Mouse (Mus musculus): ENCODE results near the gene Medag. TPM values are rescaled to one million over a fixed set of nuclear protein-coding genes. Genes with fewer than 3 reads are reported as not detected.

Gene Medag
- total RNA-seq, 2 experiments from 2014 or later: 2.8 to 3.2 TPM

DNA sequence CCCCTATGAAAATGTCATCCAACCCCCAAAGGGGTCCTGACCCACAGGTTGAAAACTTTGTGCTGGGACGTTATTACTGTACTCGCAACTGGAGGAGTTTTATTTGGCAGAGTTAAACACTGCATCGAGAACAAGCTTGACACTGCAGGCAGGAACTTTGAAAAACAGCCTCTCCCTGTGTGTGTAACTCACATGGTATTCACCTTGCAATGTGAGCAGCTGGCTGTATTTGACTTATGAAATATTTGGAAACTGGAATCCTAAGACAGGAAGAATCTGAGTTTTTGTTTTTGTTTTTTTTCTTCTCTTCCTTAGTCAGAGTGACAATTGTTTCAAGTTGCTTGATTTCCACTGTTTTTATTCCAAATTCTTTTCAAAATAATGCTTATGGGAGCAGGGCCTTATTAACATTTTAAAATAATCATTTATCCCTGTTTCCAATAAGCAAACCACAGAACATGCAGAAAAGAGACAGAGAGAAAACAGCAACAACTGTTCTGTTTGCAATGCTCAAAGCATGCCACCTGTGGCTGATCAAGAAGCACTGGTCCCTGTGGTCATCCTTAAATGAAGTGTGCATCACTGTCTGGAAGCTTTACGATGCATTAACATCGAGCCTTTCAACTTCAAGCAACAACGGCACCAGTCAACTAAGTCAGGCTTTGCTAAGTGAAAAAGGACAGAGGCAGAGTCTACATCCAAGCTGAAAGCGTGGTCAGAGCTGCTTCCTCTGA lies 26.2 kb upstream of the Medag start:
- no peak for DNase-seq

DNA sequence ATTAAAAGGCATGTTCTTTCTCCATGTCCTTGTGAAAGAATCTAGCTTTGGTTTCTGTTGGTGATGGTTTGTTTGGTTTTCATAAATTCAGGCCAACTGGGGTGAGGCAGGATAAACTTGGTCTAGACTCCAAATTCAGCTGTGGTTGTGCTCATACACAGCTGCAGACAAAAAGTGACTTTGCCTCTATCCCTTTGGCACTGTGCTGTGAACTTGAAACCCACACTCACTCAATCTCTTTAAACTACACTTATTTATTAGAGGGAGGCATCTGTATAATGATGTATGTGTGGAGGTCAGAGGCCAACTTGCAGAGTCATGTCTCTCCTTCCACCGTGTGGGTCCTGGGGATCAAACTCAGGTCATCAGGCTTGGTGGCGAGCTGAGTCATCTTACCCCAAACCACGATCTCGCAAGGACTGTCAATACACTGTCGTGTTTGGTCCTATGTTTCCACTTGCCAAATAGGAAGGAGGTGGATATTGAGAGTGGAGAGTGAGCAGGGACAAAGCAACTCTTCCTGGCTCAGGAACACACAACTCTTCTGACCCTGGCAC lies 25.2 kb upstream of the Medag start:
- no peak for DNase-seq

DNA sequence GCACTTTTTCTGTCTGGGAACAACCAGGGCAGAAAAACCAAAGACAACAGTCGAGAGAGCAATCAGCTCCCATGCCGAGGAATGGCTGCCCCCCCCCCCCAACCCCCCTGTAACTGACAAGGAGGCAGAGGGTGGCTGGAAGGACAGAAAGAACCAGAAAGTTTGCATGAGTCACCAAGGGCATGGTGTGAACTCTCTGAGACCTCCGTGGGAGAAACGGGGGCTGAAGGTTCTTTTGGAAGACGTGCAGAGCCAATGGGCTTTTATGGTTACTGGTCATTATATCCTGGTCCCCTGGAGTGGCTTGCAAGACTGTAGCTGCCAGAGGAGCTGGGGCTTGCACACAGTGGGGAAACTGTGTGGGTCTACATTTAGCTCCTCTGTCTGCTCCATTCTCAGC lies 22.6 kb upstream of the Medag start:
- no peak for DNase-seq

DNA sequence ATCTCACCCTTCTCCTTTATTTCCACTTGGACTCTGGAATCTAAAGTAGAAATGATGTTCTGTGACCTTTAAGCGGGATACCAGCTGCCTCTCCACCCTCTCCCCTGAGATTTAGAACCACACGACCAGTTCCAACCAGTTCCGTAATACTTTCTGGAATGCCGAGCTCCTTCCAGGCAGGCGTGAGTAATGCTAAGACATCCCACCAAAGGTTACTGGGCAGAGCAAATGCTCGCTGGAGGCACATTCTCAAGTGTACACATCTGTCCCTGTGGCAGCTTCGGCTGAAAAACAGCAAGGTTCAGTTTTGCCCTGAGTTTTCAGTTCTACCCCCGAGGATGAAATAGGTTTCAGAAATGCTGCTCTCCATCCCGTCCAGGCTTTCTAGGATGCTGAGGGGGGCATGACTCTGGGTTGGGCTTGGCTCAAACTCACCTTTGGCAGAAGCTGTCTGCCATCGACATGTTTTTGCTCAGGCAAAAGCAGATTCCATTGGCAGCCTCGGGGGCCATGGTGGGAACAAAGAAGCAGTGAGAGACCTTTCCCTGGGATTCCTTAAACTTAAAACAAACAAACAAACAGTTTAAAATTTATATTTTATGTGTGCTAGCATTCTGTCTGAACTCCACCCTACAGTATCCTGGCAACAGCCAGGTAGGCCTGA lies 21.9 kb upstream of the Medag start:
- DNase-seq: no peak

DNA sequence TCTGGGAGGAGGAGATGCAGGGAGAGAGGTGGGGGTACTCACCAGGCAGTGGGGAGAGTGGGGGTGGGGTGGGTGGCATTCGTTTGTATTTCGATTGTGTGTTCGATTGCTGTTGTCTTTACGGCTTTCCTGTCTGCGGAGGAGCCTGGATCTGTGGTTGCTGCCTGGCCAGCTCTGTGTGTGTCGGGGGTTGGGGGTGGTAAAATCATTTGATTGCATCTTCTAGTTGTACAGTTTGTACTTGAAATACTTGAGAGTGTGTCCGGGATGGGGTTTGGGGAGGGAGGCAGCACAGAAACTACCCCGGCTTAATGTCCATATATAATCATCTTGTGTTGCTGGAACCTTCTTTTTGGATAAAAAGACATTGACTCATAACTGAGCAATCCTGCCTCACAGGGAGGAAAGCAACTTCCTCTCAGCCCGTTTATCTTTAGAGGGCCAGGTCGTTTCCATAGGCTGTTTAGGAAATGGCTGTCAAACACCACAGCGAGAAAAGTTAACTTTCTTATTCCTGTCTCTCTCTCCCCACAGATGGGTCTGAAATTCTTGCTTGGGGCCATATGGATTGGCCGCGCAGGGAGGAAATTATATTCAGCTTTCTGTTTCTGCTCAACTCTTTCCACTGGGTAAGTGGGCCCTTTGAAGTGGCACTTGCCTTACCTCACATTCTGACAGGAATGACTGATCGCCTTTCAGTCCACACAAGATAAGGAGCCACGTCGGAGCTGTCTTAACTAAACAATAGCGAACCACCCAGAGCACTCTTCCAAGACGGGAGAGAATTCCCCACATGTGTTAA lies 19.8 kb upstream of the Medag start:
- no peak for DNase-seq

DNA sequence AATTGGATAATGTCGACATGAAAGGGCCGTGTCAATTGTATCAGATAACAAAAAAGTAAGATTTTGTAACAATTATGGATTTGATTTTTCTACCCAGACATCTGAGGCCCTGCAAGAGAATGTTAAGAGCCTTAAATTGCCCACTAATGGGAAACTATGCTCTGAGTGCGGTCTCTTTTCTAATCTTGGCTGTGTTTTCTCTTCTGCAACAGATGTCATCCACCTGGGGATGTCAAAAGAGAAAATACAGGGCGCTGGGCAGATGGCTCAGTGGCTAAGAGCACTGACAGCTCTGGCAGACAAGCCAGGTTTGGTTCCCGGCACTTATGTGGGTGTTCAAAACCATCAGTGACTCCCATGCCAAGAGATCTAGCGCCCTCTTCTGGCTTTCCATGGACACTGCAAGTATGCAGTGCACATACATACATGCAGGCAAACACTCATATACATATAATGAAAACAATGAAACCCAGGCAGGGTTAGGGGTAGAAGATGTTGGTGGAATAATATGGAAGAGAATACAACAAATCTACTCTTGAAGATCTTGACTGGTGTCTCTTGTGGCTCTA lies 19.0 kb upstream of the Medag start:
- DNase-seq: no peak

DNA sequence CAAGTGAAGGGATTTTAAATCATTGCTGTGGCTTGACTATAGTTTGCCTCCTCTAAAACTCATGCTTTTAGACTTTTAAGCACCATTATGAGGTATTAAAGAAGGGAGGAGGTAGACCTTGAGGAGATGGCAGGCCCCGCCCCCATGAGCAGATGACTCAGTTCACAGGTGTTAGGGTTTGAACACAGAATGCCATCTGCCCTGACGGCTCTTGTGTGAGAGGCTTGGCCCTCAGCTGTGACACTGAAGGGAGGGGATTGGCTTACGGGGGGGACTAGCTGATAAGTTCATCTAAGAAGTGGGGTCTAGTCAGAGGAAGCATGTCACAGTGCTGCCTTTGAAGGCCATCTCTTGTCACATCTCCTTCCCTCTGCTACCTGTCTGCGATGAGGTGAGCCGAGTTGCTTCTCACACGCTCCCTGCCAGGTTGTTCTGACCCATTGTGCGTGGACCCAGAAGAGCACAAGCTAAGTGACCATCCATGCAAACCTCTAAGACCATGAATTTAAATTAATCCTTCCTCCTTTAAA lies 10.0 kb upstream of the Medag start:
- no peak for DNase-seq

DNA sequence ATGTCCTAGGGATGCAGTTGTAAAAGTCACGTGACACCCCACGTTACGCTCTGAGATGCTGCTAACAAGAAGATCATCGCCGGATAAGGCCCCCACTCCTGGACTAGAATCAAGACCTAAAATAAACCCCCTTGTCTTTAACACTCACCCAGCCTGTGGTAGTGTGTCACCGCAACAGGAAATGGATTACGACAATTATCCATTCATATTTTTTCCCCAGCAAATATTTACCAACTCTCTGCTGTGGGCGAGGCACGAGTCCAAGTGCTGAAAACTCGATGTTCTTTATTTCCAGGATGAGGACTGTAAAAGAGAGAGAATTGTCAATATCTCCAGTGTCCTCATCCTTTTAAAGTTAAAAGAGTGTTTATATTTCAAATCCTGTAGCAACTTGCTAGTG lies 9.5 kb upstream of the Medag start:
- DNase-seq: no peak

DNA sequence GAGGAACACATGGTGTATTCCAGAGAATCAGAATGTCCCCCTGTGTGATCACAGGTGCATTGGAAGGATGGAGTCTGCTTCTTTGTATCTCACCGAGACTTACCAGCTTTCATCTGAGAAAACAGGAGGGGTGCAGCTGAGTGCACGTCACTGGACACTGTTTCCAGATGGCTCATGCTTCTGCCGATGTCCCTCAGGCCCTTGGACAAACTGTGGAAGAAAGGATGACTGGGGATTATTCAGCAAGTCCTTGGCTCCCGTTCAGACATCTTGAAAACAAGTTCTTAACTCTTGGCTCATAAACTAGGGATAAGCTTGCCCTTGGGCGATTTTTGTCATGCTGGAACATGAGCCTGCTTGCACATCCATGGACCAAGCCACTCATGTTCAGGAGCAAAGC lies 8.2 kb upstream of the Medag start:
- no peak for DNase-seq

DNA sequence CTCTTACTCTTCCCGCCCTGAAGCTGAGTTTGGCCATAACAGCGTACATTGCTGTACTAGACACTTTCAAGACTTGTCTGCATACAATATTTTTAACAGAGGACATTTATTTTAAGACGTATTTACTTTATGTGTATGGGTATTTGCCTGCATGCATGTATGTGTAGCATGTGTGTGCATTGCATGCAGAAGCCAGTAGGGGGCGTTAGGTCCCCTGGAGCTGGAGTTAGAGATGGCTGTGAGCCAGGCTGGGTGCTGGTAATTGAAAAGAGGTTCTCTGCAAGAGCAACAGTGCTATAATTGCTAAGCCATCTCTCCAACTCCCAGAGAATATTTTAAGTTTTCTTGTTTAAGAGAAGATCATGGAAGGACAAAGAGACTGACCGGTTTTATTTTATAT lies 6.8 kb upstream of the Medag start:
- no peak for DNase-seq

DNA sequence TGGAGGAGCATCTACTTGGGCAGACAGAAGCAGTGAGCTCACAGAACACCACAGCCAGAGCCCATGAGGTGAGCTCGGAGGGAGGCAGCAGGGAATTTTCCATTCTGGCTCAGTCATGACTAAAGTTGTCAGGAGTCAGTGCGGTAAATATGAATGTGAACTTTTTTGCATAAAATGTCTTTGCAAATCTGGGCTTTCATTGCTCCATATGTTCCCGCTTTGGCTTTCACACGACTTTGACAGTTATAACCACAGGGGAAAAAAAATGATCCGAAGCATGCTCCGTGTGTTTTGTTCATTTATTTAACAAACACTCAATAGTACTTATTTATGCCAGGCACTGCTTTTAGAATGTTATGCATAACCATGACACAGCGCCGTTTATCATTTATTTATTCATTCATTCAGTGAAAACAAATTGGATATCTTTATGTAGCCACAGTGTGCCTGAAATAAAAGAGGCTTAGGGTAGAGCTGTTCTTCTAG lies 4.7 kb upstream of the Medag start:
- DNase-seq: peak; percentile 28 to 32

DNA sequence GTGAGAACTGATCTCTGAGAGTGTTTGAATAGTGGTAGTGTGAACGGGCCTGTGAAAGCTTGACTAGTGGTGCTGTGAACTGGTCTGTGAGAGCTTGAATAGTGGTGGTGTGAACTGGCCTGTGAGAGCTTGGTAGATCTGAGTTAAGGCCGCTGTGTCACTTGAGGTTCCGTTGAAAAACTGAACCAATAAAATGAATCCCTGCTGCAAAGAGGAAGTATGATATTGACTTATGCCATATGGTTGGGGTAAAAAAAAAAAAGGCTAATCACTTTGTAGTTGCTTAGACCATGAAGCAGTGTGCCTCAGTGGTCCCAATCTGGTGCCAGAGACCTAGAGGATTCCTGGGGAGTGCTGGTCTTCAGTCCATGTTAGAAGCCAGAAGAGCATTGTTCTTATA lies 2.0 kb upstream of the Medag start:
- DNase-seq: no peak

DNA sequence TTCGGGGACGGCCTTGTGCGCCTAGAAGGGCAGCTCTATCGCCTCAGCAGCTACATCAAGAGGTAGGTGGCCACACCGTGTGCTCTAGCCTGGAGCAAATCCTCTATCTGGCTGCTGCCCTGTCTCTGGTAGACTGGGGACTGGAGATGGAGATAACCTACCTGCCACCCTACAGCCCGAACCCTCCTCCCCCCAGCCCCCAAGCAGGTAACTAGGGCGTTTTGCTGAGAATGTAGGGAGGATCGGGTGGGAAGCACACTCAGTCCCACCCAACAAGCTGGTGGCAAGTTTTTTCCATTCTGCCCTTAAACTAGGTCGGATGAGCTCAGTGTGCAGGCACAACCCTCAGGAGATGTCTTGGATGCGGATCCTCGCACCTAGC lies 636 bp downstream of the Medag start:
- DNase-seq: no peak

DNA sequence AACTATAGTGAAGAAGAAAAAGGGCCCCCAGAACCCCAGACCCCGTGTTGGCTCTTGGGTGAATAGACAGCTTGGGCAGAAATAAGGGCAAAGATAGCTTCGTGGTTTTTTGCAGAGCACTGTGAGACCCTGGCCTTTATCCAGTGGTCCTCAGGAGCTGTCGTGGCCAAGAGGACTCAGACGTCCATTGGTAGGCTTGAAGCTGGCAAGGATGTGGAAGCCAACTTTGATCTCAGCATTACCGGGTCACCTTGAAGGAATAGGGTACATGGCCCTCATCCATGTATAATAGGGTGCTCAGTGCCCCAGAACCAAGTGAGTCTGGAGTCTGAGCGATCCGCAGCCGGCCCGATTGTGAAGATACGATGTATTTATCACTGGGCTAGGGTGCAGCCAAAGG lies 1.1 kb downstream of the Medag start:
- no peak for DNase-seq

DNA sequence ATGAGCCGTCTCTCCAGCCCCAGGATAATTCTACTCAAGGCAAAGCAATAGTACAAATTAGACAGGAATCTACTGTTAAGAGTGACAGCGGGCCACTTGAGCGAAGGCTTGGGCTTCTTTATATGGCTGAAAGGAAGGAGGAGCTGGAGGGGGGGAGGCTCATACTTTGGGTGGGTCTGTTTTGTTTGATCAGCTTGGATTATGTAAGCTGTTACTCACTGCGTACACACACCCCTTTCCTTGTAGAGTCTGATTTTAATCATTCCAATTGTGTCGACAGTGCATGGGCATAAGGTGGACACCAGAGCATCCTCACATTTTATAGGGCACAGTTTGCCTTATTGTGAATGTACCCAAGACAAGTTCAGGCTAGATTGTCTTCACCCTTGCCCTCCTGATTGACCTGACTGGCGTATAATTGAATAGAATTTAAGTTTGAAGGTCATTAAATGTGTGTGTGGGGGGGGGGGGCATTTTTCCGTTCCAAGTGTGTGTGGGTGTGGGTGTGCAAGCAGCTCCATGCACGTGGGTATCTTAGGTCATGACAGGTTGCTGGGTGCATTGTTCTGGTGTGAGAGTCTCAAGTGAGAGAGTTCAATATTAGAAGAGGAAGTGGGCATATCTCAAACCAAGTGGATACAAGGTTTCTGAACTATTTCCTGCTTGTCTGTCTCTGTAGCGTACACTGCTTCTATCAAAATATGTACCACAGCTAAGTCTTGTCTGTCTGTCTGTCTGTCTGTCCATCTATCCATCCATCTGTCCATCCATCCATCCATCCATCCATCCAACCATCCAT lies 3.0 kb downstream of the Medag start:
- DNase-seq: no peak

DNA sequence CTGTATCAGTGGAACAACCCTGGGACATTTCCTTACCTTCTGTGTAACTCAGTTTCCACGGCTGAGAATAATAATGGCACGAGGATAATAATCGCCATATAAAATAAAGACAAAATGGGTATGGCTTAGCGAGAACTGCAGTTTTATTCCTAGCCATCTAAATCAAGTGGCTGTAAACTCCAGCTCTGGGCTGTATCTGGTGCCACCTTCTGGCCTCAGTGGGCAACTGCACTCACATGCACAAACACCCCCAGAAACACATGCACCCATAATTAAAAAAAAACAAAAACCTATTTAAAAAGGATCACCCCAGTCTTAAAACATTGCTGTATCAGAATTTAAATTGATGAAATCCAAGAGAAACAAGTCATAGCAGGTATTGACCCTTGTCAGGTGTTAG lies 5.8 kb downstream of the Medag start:
- no peak for DNase-seq

DNA sequence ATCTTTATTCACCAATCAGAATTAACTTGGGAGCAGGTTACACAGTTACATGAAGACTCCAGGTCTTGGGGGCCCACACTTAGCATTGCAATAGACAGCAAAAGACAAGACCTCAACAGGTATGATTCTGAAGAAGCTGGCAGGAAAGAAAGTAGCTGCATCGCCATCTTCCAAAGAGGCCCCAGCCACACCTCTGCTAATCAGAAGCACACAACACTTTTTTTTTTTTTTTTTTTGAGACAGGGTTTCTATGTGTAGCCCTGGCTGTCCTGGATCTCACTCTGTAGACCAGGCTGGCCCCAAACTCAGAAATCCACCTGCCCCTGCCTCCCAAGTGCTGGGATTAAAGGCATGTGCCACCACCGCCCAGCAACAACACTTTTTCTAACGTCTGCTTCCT lies 15.0 kb downstream of the Medag start:
- DNase-seq: no peak

DNA sequence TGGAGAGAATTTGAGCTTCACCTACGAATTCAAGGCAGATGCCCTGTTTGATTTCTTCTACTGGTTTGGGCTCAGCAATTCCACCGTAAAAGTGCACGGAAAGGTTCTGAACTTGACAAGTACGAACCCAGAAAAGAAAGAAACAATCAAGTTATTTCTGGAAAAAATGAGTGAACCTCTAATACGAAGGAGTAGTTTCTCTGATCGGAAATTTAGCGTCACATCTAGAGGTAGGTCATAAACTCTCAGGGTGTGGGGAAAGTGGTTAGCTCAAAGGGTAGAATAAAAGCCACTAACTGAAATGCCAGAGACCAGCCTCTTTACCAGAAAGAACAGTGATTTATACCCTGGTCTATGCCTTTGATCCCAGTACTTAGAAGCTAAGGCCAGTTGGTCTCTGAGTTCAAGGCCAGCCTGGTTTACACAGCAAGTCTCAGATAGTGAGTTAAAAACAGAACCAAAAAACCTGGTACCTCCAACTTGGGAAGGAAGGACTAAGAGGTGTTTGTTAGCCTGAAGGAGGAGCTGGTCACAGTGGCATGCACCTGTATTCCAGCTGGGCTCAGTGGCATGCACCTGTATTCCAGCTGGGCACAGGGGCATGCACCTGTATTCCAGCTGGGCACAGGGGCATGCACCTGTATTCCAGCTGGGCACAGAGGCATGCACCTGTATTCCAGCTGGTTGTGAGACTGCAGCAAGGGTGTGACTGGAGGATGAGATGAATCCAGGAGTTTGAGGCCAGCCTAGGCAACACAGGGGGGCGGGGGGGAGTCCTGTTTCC lies 15.9 kb downstream of the Medag start:
- no peak for DNase-seq

DNA sequence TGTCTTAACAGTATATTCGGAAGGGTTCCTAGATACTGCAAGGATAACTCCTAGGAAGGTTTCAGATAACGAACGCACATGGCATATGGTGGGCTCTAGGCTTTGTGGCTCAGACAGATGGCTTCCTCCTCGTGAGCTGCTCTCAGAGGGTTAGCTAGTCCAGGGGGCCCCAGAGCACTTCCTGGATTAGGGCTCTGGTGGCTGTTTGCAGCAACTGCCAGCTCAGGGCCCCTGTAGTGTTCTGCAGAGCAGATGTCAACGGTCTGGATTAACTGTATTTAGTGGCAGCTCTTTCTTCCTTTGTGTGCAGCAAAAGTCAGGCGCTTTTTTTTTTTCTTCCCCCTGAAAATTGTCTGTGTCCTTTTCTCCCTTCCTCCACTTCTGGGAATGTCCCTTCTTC lies 16.8 kb downstream of the Medag start:
- no peak for DNase-seq

DNA sequence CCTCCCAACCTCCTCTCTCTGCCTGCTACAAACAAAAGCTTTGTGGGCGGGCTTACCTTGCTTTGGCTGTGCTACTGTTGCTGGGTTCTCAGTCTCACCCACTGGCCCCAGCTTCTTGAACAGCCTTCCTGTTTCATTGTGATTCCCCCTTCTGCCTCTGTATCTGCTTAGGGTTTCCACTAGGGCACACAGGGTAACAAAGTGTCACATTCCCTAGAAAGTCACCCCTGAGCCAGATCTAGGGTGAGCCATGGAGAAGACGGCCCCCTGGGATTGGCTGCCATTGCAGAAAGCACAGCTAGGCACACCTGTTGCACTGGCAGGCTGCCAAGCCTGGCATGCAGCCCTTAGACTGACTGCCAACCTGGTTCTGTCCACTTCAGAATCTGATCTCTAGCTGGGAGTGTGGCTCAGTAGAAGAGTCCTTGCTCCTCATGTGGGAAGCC lies 17.3 kb downstream of the Medag start:
- no peak for DNase-seq

DNA sequence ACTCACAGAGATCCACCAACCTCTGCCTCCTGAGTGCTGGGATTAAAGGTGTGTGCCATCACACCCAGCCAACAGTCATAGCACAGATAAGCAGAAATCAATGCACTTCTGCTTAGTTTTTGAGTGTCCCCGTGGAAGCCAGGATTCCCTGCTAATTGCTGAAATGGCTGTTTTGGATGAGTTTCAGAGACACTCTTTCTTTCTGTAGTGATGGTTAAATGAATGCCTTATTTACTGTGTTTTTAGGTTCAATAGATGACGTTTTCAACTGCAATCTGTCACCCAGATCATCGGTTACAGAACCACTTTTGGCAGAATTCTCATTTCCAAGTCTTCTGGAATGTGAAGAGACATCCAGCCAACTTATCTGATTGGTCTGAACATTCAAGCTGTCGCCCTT lies 18.0 kb downstream of the Medag start:
- DNase-seq: no peak
